Mouse (Mus musculus) mouse trophoblast stem cell (cell line): ENCODE data around the gene Olfr364-ps1.

ENCODE experiments used
- in situ Hi-C, 2 experiments: fragments of 300-500 bp; cut with MseI, MboI; formaldehyde crosslinking; loops; 2 replicates in 1 of 2; 3 replicates in 1 of 2; pipeline ENCODE4 v1.15.1; 2025

The Olfr364-ps1 gene

GRCm38 (mm10) chr2:37139022-37139421 lies at the start of gene Olfr364-ps1:
Olfr364-ps1 (plus strand) TSS chr2:37139322.
- in situ Hi-C loops: no loop called here

GRCm38 (mm10) chr2:37117810-37118209 lies 21.3 kb upstream of the Olfr364-ps1 start, which contains the start of gene Olfr362:
Olfr362 (minus strand) TSS chr2:37117910.
- in situ Hi-C loops: no loop called here

- in situ Hi-C loops: no loop called here
These were observed 48.8 kb downstream of the Olfr364-ps1 start, which contains the start of gene Olfr365 for GRCm38 (mm10) chr2:37187898-37188297. Olfr365 (plus strand) TSS chr2:37188198.
